Mouse (Mus musculus) heart, embryonic 16.5 days (tissue): ENCODE results near the gene Tgif2. TPM values are rescaled to one million over a fixed set of nuclear protein-coding genes. Genes with fewer than 3 reads are reported as not detected.
A peak's percentile ranks its signal among the peaks of the same experiment; 100 is the strongest.

Experiments
- ATAC-seq: fragments of 200-750 bp; cut with Nextera tagmentation; replicated peaks from 2 replicates; pipeline ENCODE4 v1.8.0; 2017; ENCODE audit warnings: moderate number of reproducible peaks; ENCODE audit not compliant: insufficient read depth, low FRiP score; ENCODE audit errors: extremely low read depth
- H3K27ac ChIP-seq: fragments of 300-500 bp; sonication (generic); 2 replicates; pipeline ENCODE4 v1.5.1; 2014; ENCODE audit warnings: mild to moderate bottlenecking, low read length, control low read depth, moderate library complexity
- H3K27me3 ChIP-seq: fragments of 300-500 bp; sonication (generic); 2 replicates; pipeline ENCODE4 v1.6.1; 2014; ENCODE audit warnings: low read length, mixed read lengths; ENCODE audit not compliant: control insufficient read depth, insufficient read depth
- H3K36me3 ChIP-seq: fragments of 300-500 bp; sonication (generic); 2 replicates; pipeline ENCODE4 v1.6.1; 2014; ENCODE audit not compliant: control insufficient read depth, insufficient read depth
- H3K4me1 ChIP-seq: fragments of 300-500 bp; sonication (generic); 2 replicates; pipeline ENCODE4 v1.6.1; 2014; ENCODE audit warnings: low read length, mixed read lengths; ENCODE audit not compliant: control insufficient read depth, insufficient read depth
- H3K4me2 ChIP-seq: fragments of 300-500 bp; sonication (generic); 2 replicates; pipeline ENCODE4 v1.6.1; 2014; ENCODE audit warnings: low read depth, mild to moderate bottlenecking, control low read depth, low read length
- H3K4me3 ChIP-seq: fragments of 300-500 bp; sonication (generic); 2 replicates; pipeline ENCODE4 v1.5.1; 2014; ENCODE audit warnings: mild to moderate bottlenecking, control low read depth, low read length
- H3K9ac ChIP-seq: fragments of 300-500 bp; sonication (generic); 2 replicates; pipeline ENCODE4 v1.6.1; 2014; ENCODE audit warnings: low read length, control low read depth
- H3K9me3 ChIP-seq: fragments of 300-500 bp; sonication (generic); replicated peaks from 2 replicates; pipeline ENCODE4 v1.6.1; 2016; ENCODE audit warnings: low read length; ENCODE audit not compliant: control insufficient read depth
- WGBS: fragments of 180-500 bp; shearing (Covaris S2); extraction: QIAGEN DNeasy Blood & Tissue Kit; methylation state at CpG from one replicate; pipeline ENCODE4 v1.1.7; 2014; 5-methylcytosine and 5-hydroxymethylcytosine counted together
- polyA plus RNA-seq: library from polyadenylated mRNA; unstranded; fragments of >200 nt; fragmentation: Nextera tagmentation; extraction: Ambion mirVana; gene quantifications from 2 replicates; pipeline ENCODE4 v1.2.1, GENCODE M21; 2015

Tgif2 gene
- polyA plus RNA-seq, 1 experiment from 2014 or later = 28.9 TPM

DNA sequence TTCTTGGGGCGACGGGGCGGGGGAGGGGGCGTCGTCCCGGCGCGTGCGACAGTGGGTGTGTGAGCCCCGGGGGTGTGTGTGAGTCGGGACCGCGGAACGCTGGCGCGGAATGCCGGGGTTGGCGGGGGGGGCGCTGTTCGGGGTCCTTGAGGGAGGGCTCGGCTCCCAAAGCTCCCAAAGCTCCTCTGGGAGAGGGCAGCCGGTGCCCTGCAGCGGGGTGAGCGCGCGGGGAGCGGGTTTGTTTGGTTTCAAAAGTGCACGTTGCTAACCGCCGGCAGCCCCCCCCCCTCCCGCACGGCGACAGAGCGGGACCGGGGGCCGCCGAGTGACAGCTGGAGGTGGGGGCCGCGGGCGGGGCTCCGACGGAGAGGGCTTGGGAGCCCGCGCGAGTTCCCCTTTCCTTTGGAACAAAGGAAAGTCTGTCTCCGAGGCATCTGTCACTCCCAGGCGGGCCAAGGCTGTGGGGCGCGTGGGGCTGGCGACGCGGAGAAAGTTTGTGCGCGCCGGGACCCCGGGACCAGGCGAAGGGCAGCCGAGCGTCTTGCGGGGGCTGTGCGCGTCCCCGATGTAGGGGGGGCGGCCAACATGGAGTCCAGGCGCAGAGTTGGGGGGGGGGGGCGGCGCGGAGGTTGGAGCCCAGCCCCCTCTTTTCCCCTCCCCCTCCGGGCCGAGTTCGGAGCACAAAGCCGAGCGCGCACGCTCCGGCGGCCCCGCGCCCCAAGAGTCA lies 657 bp downstream of the Tgif2 start:
- Histone ChIP-seq H3K4me3 (peak overlapping the region; percentile 91), H3K27ac (peak overlapping the region; percentile 97), H3K27me3 (no peaks in the 10 kb centered on the region), H3K36me3 (peaks cover 10% of the 10 kb centered on the region), H3K4me2 (peak overlapping the region; percentile 91), H3K9ac (peak overlapping the region; percentile 96), H3K4me1 (peaks cover 44% of the 10 kb centered on the region), H3K9me3 (no peaks in the 10 kb centered on the region)
- WGBS = under 1% methylated on average over 64 of the region's 79 CpGs
- ATAC-seq = peak; percentile 28

DNA sequence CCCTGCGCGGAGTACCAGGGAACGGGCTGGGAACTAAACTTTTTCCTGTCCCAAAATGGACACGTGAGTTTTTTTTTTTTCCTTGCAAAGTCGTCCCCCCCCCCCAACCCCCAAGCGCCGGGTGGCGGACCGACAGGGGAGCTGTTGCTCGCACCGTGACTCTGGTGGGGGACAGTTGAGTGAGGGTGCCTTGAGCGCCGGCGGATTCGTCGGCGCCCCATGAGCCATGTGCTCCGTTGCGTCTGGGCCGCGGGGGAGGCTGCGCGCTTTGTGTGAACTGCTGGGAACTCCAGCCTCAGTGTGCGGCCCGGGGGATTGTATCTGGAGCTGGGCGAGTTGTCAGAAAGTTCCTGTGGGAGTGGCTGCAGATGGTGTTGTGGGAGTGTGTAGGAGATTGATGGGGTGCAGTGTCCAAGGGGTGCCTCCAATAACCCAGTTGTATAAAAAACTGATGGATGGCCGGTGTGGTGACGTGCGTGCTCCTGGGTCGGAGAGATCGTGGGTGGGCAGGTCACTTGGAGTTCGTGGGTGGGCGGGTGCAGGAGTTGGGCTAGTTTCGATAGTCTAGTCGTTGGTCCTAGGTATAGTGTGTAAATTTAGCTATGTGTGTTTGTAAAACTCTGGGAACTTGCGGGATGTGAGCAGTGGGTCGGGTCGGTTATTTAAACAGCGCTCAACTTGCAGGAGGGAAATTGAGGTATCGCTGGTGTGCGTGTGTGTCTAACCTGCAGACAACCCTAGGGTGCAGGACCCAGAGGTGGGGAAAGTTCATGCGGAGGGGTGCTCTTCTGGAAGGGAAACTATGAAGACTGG lies 1.4 kb downstream of the Tgif2 start:
- Histone ChIP-seq H3K4me2 (peak overlapping the region; percentile 91), H3K4me1 (peaks cover 47% of the 10 kb centered on the region), H3K27me3 (no peaks in the 10 kb centered on the region), H3K9me3 (no peaks in the 10 kb centered on the region), H3K4me3 (peak overlapping the region; percentile 91), H3K9ac (peak overlapping the region; percentile 96), H3K27ac (peak overlapping the region; percentile 97), H3K36me3 (peaks cover 14% of the 10 kb centered on the region)
- ATAC-seq = 0 out of 2 replicates have a peak, but pooled peaks have one; percentile 4
- under 1% methylated on average over 42 of the region's 42 CpGs for WGBS

DNA sequence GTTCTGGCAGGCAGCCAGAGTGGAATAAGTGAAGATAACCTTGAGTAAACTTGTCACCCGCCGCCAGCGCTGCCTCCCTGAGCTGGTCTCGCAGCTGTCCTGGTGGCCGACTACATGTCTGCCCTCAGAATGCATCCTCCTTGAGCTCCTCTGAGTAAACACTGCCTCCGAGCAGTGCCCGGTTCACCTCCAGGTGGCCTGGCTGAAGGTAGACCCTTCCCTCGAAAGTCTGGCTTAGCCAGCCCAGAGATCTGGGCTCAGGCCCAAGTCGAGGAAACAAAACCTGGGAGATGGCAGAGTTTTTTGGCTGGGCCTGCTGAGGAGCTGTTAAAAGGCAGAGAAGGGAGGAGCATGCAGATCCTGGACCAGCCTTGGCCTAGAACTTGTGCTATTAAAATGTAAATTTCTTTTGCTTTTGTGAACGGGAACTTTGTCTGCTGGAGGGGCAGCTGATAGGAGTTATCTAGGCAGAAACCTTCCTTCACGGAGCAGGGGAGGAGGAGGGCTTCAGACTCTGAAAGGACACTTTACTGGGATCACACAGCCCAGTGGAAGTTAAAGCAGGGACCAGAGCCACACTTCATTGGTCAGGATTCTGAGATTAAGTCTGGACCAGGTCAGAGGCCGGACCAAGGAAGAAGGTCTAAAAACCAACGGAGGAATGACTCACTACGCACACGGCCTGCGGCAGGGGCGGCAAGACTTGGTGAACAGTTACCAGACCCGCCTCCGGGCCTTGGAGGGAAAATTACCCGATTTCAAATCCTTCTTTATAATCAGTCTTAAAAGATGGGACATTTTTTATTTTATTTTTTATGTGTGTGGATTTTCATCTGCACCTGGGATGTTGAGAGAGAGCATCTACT lies 2.3 kb downstream of the Tgif2 start:
- 11% methylated on average over 20 of the region's 20 CpGs for WGBS
- Histone ChIP-seq H3K9me3 (no peaks in the 10 kb centered on the region), H3K27me3 (no peaks in the 10 kb centered on the region), H3K4me2 (peak overlapping the region; percentile 91), H3K9ac (peak overlapping the region; percentile 96), H3K36me3 (peaks cover 7% of the 10 kb centered on the region), H3K4me3 (peak overlapping the region; percentile 91), H3K27ac (peak overlapping the region; percentile 97), H3K4me1 (peaks cover 47% of the 10 kb centered on the region)
- ATAC-seq = no peak

DNA sequence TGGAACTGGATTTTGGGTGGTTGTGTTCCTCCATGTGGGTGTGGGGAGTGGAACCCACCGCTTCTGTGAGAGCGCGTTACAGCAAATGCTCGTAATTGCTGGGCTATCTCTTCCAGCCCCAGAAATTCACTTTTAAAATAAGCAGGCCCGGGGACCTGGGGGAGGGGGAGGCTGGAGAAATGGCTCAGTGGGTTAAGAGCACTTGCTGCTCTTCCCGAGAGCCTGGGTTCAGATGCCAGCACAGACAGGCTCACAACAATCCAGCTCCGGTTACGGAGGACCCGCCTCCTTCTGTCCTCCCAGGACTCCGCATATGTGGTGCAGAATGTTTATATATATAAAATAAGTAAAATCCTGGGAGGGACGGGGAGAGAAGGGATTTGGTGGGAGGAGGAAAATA lies 2.9 kb downstream of the Tgif2 start:
- H3K4me3 ChIP-seq = no peak overlapping the region
- no peak for ATAC-seq
- peak overlapping the region; percentile 91 for H3K4me2 ChIP-seq
- no peak overlapping the region; the same call in 1 of the 2 replicates for H3K27ac ChIP-seq
- H3K4me1 ChIP-seq = peaks cover 47% of the 10 kb centered on the region
- 24% methylated on average over 11 of the region's 11 CpGs for WGBS
- H3K9me3 ChIP-seq = no peaks in the 10 kb centered on the region
- H3K9ac ChIP-seq = peak overlapping the region; percentile 96
- peaks cover 7% of the 10 kb centered on the region for H3K36me3 ChIP-seq
- no peaks in the 10 kb centered on the region for H3K27me3 ChIP-seq

DNA sequence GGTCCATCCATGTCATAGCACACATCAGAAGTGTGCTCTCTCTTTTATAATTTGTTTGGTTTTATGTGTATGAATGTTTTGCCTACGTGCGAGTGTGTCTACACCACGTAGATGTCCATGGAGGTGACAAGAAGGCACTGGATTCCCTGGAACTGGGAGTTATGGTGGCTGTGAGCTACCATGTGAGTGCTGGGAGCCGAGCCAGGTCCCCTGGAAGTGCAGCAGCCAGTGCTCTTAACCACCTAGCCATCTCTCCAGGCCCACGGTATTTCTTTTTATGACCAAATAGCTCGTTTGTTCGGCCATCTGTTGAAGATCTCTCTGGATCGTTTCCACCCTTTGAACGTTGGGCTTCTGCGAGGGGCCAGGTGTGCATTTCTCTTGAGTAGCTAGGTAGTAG lies 3.5 kb downstream of the Tgif2 start:
- no peak overlapping the region for H3K9ac ChIP-seq
- peaks cover 46% of the 10 kb centered on the region for H3K4me1 ChIP-seq
- H3K27me3 ChIP-seq = no peaks in the 10 kb centered on the region

DNA sequence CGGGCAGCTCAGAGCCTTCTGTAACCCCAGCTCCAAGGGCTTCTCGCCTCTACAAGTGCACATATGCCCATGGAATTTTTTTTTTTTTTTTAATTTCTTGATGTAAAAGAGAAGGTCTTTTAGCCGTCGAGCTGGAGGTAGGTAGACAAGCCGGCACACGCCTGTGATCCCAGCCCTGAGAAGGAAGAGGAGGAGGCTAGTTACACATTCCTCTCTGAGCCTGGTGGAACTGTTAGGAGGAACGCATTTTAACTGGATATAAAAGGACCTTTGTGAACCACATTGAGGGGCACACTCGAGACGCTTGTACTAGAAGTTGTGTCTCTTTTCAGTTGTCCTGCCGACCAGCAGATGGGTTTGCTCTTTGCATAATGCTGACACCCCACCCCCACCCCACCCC lies 4.9 kb downstream of the Tgif2 start:
- ATAC-seq = no peak
- Histone ChIP-seq H3K9me3 (no peaks in the 10 kb centered on the region), H3K27me3 (no peaks in the 10 kb centered on the region), H3K4me3 (no peak overlapping the region), H3K9ac (no peak overlapping the region; the same call in 1 of the 2 replicates), H3K36me3 (peaks cover 12% of the 10 kb centered on the region), H3K4me1 (peaks cover 39% of the 10 kb centered on the region), H3K27ac (no peak overlapping the region; the same call in 1 of the 2 replicates), H3K4me2 (no peak overlapping the region)
- WGBS = 58% methylated on average over 10 of the region's 10 CpGs

More for the DNA sequence above, 3.5 kb downstream of the Tgif2 start:
- H3K36me3 ChIP-seq = peaks cover 10% of the 10 kb centered on the region
- ATAC-seq = no peak
- no peak overlapping the region for H3K4me3 ChIP-seq
- H3K9me3 ChIP-seq = no peaks in the 10 kb centered on the region
- 76% methylated on average over 10 of the region's 10 CpGs for WGBS
- H3K27ac ChIP-seq = no peak overlapping the region
- no peak overlapping the region for H3K4me2 ChIP-seq

DNA sequence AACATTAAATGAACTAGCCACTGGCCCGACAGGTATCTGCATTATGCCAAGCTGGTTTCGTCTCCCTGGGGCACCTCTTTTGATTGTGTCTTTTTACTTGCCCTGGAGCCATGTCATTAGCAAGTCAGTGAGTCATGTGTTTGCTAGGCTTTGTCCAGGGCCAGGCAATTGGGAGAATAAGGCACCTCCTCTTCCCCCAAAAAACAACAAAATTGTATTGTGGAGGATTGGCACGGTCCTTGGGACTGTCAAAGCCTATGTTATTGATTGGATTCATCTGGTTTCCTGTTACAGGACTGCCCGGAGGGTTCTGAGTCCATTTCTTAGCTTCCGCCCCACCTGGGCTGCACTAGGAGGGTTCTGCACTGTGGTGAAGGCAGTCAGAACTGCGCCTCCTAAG lies 7.8 kb downstream of the Tgif2 start:
- Histone ChIP-seq H3K27me3 (no peaks in the 10 kb centered on the region), H3K4me2 (no peak overlapping the region), H3K4me3 (no peak overlapping the region), H3K4me1 (peaks cover 29% of the 10 kb centered on the region), H3K27ac (no peak overlapping the region), H3K36me3 (peaks cover 32% of the 10 kb centered on the region), H3K9ac (no peak overlapping the region), H3K9me3 (no peaks in the 10 kb centered on the region)
- ATAC-seq = no peak
- 85% methylated on average over 6 of the region's 6 CpGs for WGBS

DNA sequence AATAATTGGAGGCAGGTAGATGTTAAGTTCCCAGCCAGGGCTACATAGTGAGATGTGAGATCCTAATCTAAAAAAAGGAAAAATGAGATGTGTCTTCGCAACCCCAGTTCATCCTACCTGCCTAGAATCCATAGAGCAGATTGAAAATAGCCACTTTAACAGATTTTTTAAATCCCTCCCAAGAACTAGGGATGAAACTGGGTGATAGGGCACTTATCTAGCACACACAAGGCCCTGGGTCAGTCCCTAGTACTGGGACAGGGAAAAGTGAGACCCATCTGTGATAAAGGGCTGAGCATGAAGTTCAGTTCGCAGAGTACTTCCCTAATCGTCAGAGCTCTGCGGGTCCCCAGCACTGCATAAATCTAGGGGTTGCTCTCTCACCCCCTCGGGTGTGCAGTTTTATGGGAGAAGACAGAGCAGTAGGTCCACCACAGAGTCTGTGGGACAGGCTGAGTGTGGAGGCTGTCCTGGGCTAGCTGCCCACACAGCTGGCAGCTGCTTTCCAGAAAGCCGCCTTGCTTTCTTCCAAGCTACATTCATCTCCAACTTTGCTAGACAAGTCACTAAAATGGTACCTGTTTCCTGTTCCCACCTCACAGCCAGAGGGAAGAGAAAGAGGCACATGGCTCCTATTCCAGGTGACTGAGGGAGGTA lies 8.8 kb downstream of the Tgif2 start:
- peaks cover 32% of the 10 kb centered on the region for H3K36me3 ChIP-seq

More for the DNA sequence above, 8.8 kb downstream of the Tgif2 start:
- WGBS = 85% methylated on average over 6 of the region's 6 CpGs
- Histone ChIP-seq H3K4me1 (peaks cover 20% of the 10 kb centered on the region), H3K9ac (no peak overlapping the region), H3K4me3 (no peak overlapping the region), H3K9me3 (no peaks in the 10 kb centered on the region), H3K27me3 (no peaks in the 10 kb centered on the region), H3K4me2 (no peak overlapping the region), H3K27ac (no peak overlapping the region)
- ATAC-seq = no peak
